Mouse (Mus musculus): ENCODE results near the gene Itga3. TPM values are rescaled to one million over a fixed set of nuclear protein-coding genes. Genes with fewer than 3 reads are reported as not detected.
A peak's percentile ranks its signal among the peaks of the same experiment; 100 is the strongest.

Itga3 gene
- total and polyA plus RNA-seq, 3 experiments, result not detected

- H3K4me1 ChIP-seq (ENCODE audit: control insufficient read depth in 1 of 2, insufficient read depth in 2 of 2, low read length in 2 of 2), result peaks cover 0 to 7% of the 10 kb centered on the region in 2 experiments; a peak in 1 of 4 replicates
- TF ChIP-seq USF1 (IDR thresholded peaks at IDR 0.05; ENCODE audit: low read depth, low read length) (no peak), SMC3 (IDR thresholded peaks at IDR 0.05; ENCODE audit: low read depth, low read length) (peak; percentile 90), CTCF (IDR thresholded peaks at IDR 0.05 in 2 of 3, conservative IDR thresholded peaks at IDR 0.05 in 1 of 3; ENCODE audit: control insufficient read depth in 1 of 3, insufficient read depth in 1 of 3, low read depth in 2 of 3, low read length in 3 of 3, poor library complexity in 1 of 3, severe bottlenecking in 1 of 3) (peak; percentile 92 to 99 (median 96)), RAD21 (IDR thresholded peaks at IDR 0.05; ENCODE audit: low read depth, low read length) (peak; percentile 71), ZC3H11A (IDR thresholded peaks at IDR 0.05; ENCODE audit: low read depth, low read length) (peak; percentile 73), TBP (IDR thresholded peaks at IDR 0.05; ENCODE audit: low read depth, low read length) (no peak)
- H3K27ac ChIP-seq (ENCODE audit: control insufficient read depth, low read depth, low read length), result no peak overlapping the region
- no peak overlapping the region for H3K4me3 ChIP-seq (ENCODE audit: control insufficient read depth in 1 of 2, insufficient read depth in 1 of 2, low read depth in 2 of 2, low read length in 2 of 2)
- no peak overlapping the region for H3K9ac ChIP-seq (ENCODE audit: control insufficient read depth, low read depth, low read length, poor library complexity, severe bottlenecking)
- H3K79me2 ChIP-seq (ENCODE audit: control insufficient read depth, insufficient read depth, low read length, poor library complexity), result no peaks in the 10 kb centered on the region
- H3K36me3 ChIP-seq (ENCODE audit: control insufficient read depth in 1 of 2, insufficient read depth in 2 of 2, low read length in 2 of 2), result peaks cover 0 to 5% of the 10 kb centered on the region in 2 experiments; a peak in 2 of 4 replicates
- DNase-seq (ENCODE audit: low read depth, low spot score), result peak; percentile 68
- peaks cover 0 to 1% of the 10 kb centered on the region in 2 experiments; a peak in 2 of 4 replicates for H3K27me3 ChIP-seq (ENCODE audit: control insufficient read depth in 1 of 2, insufficient read depth in 2 of 2, low read length in 2 of 2)
- no peaks in the 10 kb centered on the region for H3K9me3 ChIP-seq (replicated peaks; ENCODE audit: insufficient read depth, low read length)
Measured at GRCm38 (mm10) chr11:95106440-95107236, 30.0 kb upstream of the Itga3 start.

DNA sequence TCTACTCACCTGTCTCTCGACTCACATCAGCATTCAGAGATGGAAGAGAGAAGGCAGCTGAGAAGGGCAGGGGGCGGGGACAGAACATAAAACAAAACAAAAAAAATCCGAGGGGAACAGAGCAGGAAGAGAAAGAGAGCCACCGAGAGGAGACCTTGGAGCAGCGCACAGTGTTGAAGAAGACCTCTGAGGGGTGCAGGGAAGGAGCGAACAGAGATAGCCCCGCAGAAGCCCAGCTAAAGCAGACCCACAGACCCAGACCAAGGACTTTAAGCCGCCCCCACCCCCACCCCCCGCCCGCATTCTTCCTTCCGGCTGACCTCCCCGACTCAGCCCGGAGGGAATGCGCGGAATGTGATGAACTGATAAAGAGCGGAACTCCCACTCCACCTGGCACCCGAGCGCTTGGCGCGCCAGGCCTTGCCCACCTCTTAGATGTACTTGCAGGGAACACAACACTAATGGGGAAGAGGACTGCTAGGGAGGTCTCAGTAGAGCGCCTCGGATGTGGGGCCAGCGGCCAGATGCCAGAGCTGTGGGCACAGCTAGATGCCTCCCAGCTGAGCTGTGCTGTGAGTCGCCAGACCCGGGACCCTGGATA is 28.8 kb upstream of the Itga3 start:
- H3K27ac ChIP-seq (ENCODE audit: control insufficient read depth, low read depth, low read length), result no peak overlapping the region
- H3K79me2 ChIP-seq (ENCODE audit: control insufficient read depth, insufficient read depth, low read length, poor library complexity), result no peaks in the 10 kb centered on the region
- H3K4me3 ChIP-seq (ENCODE audit: control insufficient read depth in 1 of 2, insufficient read depth in 1 of 2, low read depth in 2 of 2, low read length in 2 of 2), result no peak overlapping the region
- H3K36me3 ChIP-seq (ENCODE audit: control insufficient read depth in 1 of 2, insufficient read depth in 2 of 2, low read length in 2 of 2), result peaks cover 0 to 5% of the 10 kb centered on the region in 2 experiments; a peak in 2 of 4 replicates
- TF ChIP-seq BHLHE40 (IDR thresholded peaks at IDR 0.05; ENCODE audit: borderline replicate concordance, low read depth, low read length) (no peak), NELFE (IDR thresholded peaks at IDR 0.05; ENCODE audit: low read depth, low read length) (no peak), NRF1 (IDR thresholded peaks at IDR 0.05; ENCODE audit: insufficient read depth, low read depth, low read length, poor library complexity, severe bottlenecking) (no peak), GATA1 (IDR thresholded peaks at IDR 0.05; ENCODE audit: low read depth, low read length) (no peak), SMC3 (IDR thresholded peaks at IDR 0.05; ENCODE audit: low read depth, low read length) (no peak), USF2 (IDR thresholded peaks at IDR 0.05; ENCODE audit: borderline replicate concordance in 1 of 2, insufficient read depth in 1 of 2, low read depth in 1 of 2, low read length in 2 of 2) (no peak), JUND (IDR thresholded peaks at IDR 0.05; ENCODE audit: low read depth, low read length) (no peak), CHD2 (IDR thresholded peaks at IDR 0.05; ENCODE audit: low read length) (no peak), MEF2A (IDR thresholded peaks at IDR 0.05; ENCODE audit: extremely low read depth, insufficient replicate concordance, low read depth, low read length, poor library complexity, severe bottlenecking) (no peak), CTCF (IDR thresholded peaks at IDR 0.05 in 2 of 3, conservative IDR thresholded peaks at IDR 0.05 in 1 of 3; ENCODE audit: control insufficient read depth in 1 of 3, insufficient read depth in 1 of 3, low read depth in 2 of 3, low read length in 3 of 3, poor library complexity in 1 of 3, severe bottlenecking in 1 of 3) (no peak), ZNF384 (IDR thresholded peaks at IDR 0.05; ENCODE audit: low read depth, low read length) (no peak), HCFC1 (IDR thresholded peaks at IDR 0.05; ENCODE audit: low read depth, low read length) (no peak), ZKSCAN1 (IDR thresholded peaks at IDR 0.05; ENCODE audit: low read depth, low read length) (no peak), ETS1 (IDR thresholded peaks at IDR 0.05; ENCODE audit: low read depth, low read length) (no peak), MAZ (IDR thresholded peaks at IDR 0.05; ENCODE audit: low read depth, low read length) (no peak), EP300 (IDR thresholded peaks at IDR 0.05; ENCODE audit: low read depth in 1 of 2, low read length in 2 of 2) (no peak), GABPA (IDR thresholded peaks at IDR 0.05; ENCODE audit: low read depth, low read length) (no peak), MXI1 (IDR thresholded peaks at IDR 0.05; ENCODE audit: low read depth, low read length) (no peak), POLR2AphosphoS5 (IDR thresholded peaks at IDR 0.05; ENCODE audit: borderline replicate concordance, low read depth, low read length) (no peak)
- no peak overlapping the region for H3K9ac ChIP-seq (ENCODE audit: control insufficient read depth, low read depth, low read length, poor library complexity, severe bottlenecking)
- peaks cover 2 to 4% of the 10 kb centered on the region in 2 experiments for H3K27me3 ChIP-seq (ENCODE audit: control insufficient read depth in 1 of 2, insufficient read depth in 2 of 2, low read length in 2 of 2)
- no peak for DNase-seq (ENCODE audit: low read depth, low spot score)
- peaks cover 0 to 7% of the 10 kb centered on the region in 2 experiments; a peak in 1 of 4 replicates for H3K4me1 ChIP-seq (ENCODE audit: control insufficient read depth in 1 of 2, insufficient read depth in 2 of 2, low read length in 2 of 2)
- H3K9me3 ChIP-seq (replicated peaks; ENCODE audit: insufficient read depth, low read length), result no peaks in the 10 kb centered on the region

All from MEL (cell line).